Mouse (Mus musculus): Measurements from ENCODE around the gene Macrod2. TPM values are rescaled to one million over a fixed set of nuclear protein-coding genes. Genes with fewer than 3 reads are reported as not detected.

Gene Macrod2
- polyA plus RNA-seq, 1 experiment from 2014 or later: 26.5 TPM

DNA sequence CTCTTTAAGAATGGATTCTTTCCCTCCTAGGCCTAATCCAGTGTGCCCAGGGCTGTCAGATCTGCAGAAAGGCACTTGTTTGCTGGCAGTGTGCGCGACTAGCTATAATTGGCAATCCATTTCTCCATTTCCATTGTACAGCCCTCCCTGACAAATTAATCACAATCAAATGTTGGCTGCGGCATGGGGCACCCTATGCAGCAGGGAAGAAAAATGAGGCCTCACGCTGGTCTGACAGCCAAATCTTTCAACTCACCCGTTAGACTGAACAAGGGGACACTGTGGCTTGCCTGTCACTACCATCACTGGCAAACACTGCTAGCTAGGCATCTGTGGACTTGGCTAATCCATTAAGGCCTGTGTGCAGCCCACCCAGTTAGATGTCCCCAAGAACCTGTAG lies 1345.2 kb downstream of the Macrod2 start:
- no peak overlapping the region for H3K4me3 ChIP-seq
- H3K27me3 ChIP-seq (ENCODE audit: insufficient read depth, poor library complexity, severe bottlenecking): no peaks in the 10 kb centered on the region
- H3K9me3 ChIP-seq: no peaks in the 10 kb centered on the region
- H3K27ac ChIP-seq: no peak overlapping the region
- no peak for DNase-seq (ENCODE audit: low spot score)
- H3K36me3 ChIP-seq: no peaks in the 10 kb centered on the region
- H3K4me1 ChIP-seq: no peaks in the 10 kb centered on the region
- 77% methylated on average over 5 of the region's 5 CpGs for WGBS

DNA sequence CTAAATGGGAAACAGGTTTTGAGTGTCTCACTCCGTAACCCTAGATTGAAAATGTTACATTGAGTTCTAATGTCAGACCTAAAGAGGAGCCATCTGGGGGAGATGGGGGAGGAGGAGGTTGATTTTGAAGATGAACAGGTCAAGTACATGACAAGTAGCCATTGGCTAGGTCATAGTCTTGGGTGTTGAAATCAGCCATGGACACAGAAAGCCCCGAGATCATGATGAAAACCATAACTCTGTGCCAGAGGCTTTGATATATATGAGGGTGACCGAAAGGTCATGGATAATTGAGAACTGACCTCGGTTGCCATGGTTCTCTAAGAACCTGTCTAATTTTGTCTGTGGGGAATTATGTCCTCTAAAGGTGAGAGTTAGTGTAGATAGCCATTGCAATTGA lies 1405.1 kb downstream of the Macrod2 start:
- 75% methylated on average over 4 of the region's 4 CpGs for WGBS

DNA sequence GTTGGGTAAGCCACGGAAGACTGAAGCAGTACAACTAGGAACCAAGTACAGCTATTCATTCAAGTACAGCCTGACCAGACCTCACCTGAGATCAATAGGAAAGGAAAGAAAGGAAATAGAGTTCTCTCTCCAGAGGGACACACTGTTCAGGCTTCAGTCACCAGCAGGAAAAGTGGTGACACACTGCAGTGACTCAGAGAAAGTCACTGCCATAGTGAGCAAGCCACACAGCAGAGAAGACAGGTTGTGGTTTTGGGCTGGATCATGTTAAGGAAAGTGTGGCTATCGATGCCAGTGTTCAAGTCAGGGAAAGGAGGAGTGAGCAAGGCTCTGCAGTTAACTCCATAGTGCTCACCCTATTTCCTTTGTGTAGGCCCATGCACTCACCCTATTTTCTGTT lies 1405.8 kb downstream of the Macrod2 start:
- DNase-seq (ENCODE audit: low spot score): no peak
- no peaks in the 10 kb centered on the region for H3K9me3 ChIP-seq
- H3K4me1 ChIP-seq: no peaks in the 10 kb centered on the region
- H3K27ac ChIP-seq: no peak overlapping the region
- H3K4me3 ChIP-seq: no peak overlapping the region
- no peaks in the 10 kb centered on the region for H3K36me3 ChIP-seq
- WGBS: 61% methylated on average over 2 of the region's 2 CpGs
- no peaks in the 10 kb centered on the region for H3K27me3 ChIP-seq (ENCODE audit: insufficient read depth, poor library complexity, severe bottlenecking)

More for the DNA sequence above, 1405.1 kb downstream of the Macrod2 start:
- H3K4me1 ChIP-seq: no peaks in the 10 kb centered on the region
- DNase-seq (ENCODE audit: low spot score): no peak
- no peaks in the 10 kb centered on the region for H3K27me3 ChIP-seq (ENCODE audit: insufficient read depth, poor library complexity, severe bottlenecking)
- no peak overlapping the region for H3K27ac ChIP-seq
- no peaks in the 10 kb centered on the region for H3K9me3 ChIP-seq
- no peak overlapping the region for H3K4me3 ChIP-seq
- H3K36me3 ChIP-seq: no peaks in the 10 kb centered on the region

DNA sequence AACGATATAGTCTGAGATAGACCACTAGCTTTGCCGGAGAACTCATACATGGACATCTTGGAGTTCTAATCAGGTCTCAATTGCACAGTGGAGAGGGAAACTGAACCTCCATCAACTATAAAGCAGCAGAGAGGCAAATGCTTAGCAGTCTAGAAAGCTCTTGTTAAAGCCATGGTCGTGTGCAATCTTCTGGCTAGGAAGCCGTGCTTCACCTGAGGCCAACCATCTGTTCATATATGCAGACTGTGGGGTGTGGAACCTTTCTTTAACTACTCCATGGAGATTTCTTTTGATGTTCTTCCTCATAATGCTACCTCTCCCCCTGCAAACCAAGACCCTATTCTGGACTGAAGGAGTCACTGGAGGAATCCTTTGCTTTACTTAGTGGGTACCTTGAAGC lies 1421.2 kb downstream of the Macrod2 start:
- Histone ChIP-seq H3K4me3 (no peak overlapping the region), H3K36me3 (no peaks in the 10 kb centered on the region), H3K27me3 (ENCODE audit: insufficient read depth, poor library complexity, severe bottlenecking) (no peaks in the 10 kb centered on the region), H3K4me1 (no peaks in the 10 kb centered on the region), H3K27ac (no peak overlapping the region), H3K9me3 (no peaks in the 10 kb centered on the region)
- WGBS: 92% methylated on average over 4 of the region's 4 CpGs
- DNase-seq (ENCODE audit: low spot score): no peak

DNA sequence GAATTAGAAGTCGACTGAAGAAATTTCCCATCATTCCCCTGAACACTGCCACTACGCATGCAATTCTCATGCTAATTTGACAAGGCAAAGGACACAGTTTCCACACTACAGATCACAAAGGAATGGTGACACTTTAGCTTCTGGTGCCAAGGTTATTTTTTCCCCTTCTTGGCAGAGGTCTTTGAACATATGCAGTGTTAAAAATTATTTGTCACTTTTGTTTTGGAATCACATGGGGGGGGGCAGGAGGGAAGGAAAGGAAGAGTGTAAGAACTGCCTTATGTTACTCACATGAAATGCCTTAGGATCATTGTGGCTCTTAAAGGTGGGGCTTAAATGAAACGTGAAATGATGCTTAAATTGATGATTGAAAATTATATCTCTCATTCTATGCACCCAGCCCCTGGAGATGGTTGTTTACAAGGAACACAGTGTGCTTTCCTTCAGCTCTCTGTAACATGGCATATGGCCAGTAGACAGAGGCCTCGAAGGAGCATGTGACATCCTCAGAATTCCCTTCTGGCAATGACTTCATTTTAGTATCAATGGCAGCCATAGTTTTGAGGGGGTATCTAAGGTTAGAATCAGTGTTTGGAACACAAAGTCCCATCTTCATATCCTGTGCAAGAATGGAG lies 1422.6 kb downstream of the Macrod2 start:
- Histone ChIP-seq H3K4me1 (no peaks in the 10 kb centered on the region), H3K4me3 (no peak overlapping the region), H3K27ac (no peak overlapping the region), H3K27me3 (ENCODE audit: insufficient read depth, poor library complexity, severe bottlenecking) (no peaks in the 10 kb centered on the region), H3K36me3 (no peaks in the 10 kb centered on the region), H3K9me3 (no peaks in the 10 kb centered on the region)
- DNase-seq (ENCODE audit: low spot score): no peak
- 78% methylated on average over 4 of the region's 4 CpGs for WGBS

DNA sequence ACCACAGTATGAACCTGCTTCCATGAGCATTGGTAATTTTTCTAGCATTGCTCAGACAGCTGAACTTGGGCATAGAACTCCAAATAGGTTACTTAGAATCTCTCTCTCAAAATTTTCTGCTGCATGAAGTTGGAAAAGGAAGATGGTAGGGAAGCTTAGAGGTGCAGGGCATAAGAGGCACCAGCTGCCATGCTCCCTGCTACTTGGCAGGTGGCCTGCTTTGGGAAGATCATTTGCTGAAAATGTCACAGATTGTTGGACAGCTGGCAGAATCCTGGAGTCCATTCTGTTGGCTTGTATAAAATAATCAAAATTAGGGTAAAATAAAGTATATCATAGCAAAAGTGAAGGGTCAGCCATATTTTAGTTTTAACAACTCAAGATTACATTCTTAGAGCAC lies 1425.7 kb downstream of the Macrod2 start:
- Histone ChIP-seq H3K9me3 (no peaks in the 10 kb centered on the region), H3K27me3 (ENCODE audit: insufficient read depth, poor library complexity, severe bottlenecking) (no peaks in the 10 kb centered on the region), H3K4me3 (no peak overlapping the region), H3K4me1 (no peaks in the 10 kb centered on the region), H3K27ac (no peak overlapping the region), H3K36me3 (no peaks in the 10 kb centered on the region)
- no peak for DNase-seq (ENCODE audit: low spot score)

DNA sequence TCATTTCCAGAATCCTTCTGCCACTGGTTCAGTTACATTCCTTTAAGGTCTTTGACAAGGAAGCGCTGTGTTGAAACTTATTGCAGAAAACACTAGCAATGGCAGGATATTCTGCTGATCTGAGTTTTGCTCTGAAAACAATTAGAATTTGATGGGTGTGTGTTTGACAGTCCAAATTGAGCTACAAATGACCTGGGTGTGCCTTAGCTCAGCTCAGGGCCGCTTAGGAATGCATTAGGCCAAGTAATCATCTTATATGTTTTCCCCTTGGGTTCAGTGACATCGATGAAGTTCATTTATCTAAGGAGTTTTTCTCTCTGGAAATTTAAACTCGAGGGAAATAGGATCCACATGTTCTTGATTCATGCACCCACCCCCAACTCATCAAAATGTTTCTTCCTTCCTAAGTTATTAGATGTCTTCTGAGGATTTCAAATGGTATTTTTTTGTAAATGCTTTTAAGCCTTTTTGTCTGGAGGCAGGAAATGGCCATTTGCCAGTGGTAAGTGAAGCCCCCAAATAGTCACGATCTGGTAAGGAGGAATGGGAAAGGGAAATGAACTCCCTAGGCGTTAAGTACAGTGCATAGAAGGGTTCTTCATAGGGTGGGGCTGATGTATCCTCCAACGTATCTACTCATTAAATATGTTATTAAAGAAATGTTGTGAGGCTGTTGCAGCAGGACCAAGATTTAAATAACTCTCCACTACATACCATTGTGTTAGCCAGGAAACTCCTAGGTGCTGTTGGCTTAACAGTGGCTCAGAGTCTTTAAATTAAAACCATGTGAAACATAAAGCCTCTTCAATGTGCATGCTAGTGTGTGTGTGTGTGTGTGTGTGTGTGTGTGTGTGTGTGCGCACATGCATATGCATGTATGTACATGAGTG lies 1430.7 kb downstream of the Macrod2 start:
- Histone ChIP-seq H3K4me3 (no peak overlapping the region), H3K27ac (no peak overlapping the region), H3K4me1 (no peaks in the 10 kb centered on the region), H3K36me3 (no peaks in the 10 kb centered on the region), H3K27me3 (ENCODE audit: insufficient read depth, poor library complexity, severe bottlenecking) (no peaks in the 10 kb centered on the region), H3K9me3 (no peaks in the 10 kb centered on the region)
- WGBS: 66% methylated on average over 8 of the region's 8 CpGs
- no peak for DNase-seq (ENCODE audit: low spot score)

DNA sequence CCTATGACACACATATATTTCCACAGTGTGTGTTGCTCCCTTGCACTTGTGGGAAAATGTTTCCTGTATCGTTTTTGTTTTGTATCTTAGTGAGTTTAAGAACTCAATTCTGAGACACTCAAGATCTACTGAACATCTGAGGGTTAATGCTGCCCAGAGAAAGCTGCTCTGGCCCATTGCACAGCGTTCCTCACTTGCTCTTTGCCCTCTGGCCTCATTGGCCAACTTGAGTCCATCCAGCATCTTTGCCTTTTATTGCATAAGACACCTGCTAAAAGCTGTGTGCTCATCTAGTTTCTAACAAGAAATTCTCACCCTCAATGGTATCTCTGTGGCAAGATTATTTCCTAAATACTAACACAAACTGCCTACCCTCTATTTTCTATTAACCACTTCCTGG lies 1435.4 kb downstream of the Macrod2 start:
- Histone ChIP-seq H3K4me3 (no peak overlapping the region), H3K9me3 (no peaks in the 10 kb centered on the region), H3K27me3 (ENCODE audit: insufficient read depth, poor library complexity, severe bottlenecking) (no peaks in the 10 kb centered on the region), H3K27ac (no peak overlapping the region), H3K4me1 (no peaks in the 10 kb centered on the region), H3K36me3 (no peaks in the 10 kb centered on the region)
- WGBS: 74% methylated on average over 2 of the region's 2 CpGs
- no peak for DNase-seq (ENCODE audit: low spot score)

DNA sequence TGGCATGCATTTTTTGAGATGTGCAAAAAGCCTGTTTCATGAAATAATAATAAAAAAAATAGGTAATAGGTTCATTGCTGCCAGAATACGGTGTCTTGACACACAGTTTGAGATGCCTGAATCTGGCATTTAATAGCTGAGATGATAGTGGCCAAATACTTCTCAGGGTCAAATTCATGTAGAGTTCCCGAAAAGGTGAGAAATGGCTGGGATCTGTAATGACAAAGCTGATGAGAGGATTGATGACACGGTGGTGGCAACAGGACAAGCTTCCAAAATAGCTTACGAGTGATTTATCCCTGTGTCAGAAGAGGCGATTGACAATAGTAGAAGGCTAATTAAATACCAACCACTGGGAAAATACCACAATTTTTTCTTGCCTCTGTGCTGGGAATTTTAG lies 1436.4 kb downstream of the Macrod2 start:
- DNase-seq (ENCODE audit: low spot score): no peak
- no peaks in the 10 kb centered on the region for H3K4me1 ChIP-seq
- no peaks in the 10 kb centered on the region for H3K9me3 ChIP-seq
- WGBS: 81% methylated on average over 5 of the region's 5 CpGs
- H3K4me3 ChIP-seq: no peak overlapping the region
- H3K36me3 ChIP-seq: no peaks in the 10 kb centered on the region
- H3K27ac ChIP-seq: no peak overlapping the region
- no peaks in the 10 kb centered on the region for H3K27me3 ChIP-seq (ENCODE audit: insufficient read depth, poor library complexity, severe bottlenecking)

DNA sequence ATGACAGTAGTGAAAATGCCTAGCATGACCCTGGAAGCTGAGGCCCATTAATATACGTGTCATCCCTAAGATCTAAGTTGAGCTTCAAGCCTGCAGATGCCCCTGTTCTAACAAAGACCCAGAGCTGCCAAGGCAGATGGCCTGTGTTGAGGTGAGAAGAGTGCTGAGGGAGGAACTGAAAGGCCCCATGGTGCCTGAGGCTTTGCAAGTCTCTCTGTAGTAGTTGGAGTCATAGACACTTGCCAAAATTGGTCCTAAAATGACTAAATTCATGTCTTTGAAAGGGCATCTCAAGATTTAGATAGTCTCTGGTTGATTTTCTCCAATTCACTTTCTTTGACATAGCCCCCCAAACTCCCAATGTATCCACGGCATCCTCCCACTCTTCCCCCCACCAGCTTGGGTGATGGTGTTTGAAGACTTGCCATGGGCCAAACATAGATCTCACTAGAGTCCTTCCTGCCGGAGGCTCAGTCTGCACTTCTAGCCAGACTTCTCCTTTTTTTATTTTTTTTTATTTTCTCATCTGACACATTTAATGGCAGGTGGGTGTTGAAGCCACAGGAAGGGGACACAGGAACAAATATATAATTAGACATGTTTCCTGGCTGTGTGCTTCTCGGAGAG lies 1439.2 kb downstream of the Macrod2 start:
- Histone ChIP-seq H3K27ac (no peak overlapping the region), H3K36me3 (no peaks in the 10 kb centered on the region), H3K4me3 (no peak overlapping the region), H3K4me1 (no peaks in the 10 kb centered on the region), H3K27me3 (ENCODE audit: insufficient read depth, poor library complexity, severe bottlenecking) (no peaks in the 10 kb centered on the region), H3K9me3 (no peaks in the 10 kb centered on the region)
- 78% methylated on average over 4 of the region's 4 CpGs for WGBS
- DNase-seq (ENCODE audit: low spot score): no peak

DNA sequence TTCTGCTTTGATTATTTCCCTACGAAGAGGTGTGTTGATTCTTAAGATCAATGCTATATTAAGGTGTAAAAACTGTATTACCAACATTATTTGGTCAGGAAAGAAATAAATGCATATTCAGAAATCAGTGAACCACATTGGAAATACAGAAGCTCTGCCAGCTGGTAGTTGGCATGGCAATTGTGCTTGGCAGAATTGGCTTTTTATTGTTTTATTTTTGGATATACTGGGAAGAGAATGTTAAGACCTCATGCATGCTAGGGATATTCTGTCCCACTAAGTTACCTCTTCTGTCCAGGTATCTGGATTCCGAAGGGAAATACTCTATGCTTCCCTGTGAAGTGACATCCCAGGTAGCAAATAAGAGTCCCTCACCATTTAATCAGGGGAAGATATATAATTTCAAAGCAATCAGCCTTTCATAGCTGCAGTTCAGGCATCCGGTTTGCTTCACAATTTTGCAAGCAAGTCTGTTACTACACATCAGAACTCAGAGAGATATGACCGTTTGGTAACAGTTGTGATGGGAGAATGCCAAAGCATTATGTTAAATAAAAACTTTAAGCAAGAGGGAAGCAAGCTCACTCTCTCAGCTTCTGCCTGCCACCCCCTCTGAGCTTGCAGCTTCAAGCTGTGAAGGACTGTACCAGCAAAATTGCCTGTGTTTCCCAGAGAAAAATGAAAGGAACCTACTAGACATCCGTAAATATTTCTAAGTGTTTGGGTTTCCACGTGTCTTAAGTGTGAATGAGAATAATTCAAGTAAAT lies 1449.5 kb downstream of the Macrod2 start:
- 75% methylated on average over 6 of the region's 6 CpGs for WGBS
- Histone ChIP-seq H3K27me3 (ENCODE audit: insufficient read depth, poor library complexity, severe bottlenecking) (no peaks in the 10 kb centered on the region), H3K4me1 (no peaks in the 10 kb centered on the region), H3K27ac (no peak overlapping the region), H3K36me3 (no peaks in the 10 kb centered on the region), H3K4me3 (no peak overlapping the region), H3K9me3 (no peaks in the 10 kb centered on the region)
- no peak for DNase-seq (ENCODE audit: low spot score)

DNA sequence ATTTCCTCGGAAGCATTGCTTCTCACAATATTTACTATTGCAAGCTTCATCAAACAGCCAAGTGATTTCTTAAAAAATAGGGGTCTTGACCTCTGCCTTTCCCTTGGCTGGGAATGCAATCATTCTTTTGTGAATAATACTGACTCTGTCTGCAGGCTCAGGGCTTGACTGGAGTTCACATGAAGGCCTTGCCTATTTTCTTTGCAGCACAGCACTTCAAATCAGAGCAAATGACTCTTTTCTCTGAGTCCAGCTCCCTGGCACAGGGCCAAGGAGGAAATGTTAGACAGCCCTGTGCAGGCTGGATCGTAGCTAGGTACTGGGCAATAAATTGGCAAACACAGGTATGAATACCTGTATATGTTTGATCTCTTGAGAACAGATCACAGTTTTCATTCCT lies 1464.1 kb downstream of the Macrod2 start:
- Histone ChIP-seq H3K27ac (no peak overlapping the region), H3K4me3 (no peak overlapping the region), H3K4me1 (no peaks in the 10 kb centered on the region), H3K27me3 (ENCODE audit: insufficient read depth, poor library complexity, severe bottlenecking) (no peaks in the 10 kb centered on the region), H3K36me3 (no peaks in the 10 kb centered on the region), H3K9me3 (no peaks in the 10 kb centered on the region)
- 66% methylated on average over 2 of the region's 2 CpGs for WGBS
- no peak for DNase-seq (ENCODE audit: low spot score)

Measured in heart, embryonic 10.5 days (tissue).